Mouse (Mus musculus) spleen, adult 18-20 months (tissue): Measurements from ENCODE around the gene Dppa2.

ENCODE experiments used
- DNase-seq, 2 experiments: peaks; one replicate each; pipeline ENCODE4 v3.0.0; 2022; ENCODE audit warnings: mixed read lengths in 2 of 2

The Dppa2 gene

GRCm38 (mm10) chr16:48347246-48347645 lies 43.5 kb downstream of the Dppa2 start:
- DNase-seq = no peak

- no peak for DNase-seq
Observed at GRCm38 (mm10) chr16:48355716-48356115, 52.0 kb downstream of the Dppa2 start.

GRCm38 (mm10) chr16:48356417-48356816 lies 52.7 kb downstream of the Dppa2 start:
- no peak for DNase-seq

- no peak for DNase-seq
Observed at GRCm38 (mm10) chr16:48360887-48361286, 57.2 kb downstream of the Dppa2 start.

- no peak for DNase-seq
Observed at GRCm38 (mm10) chr16:48366801-48367200, 63.1 kb downstream of the Dppa2 start.

- no peak for DNase-seq
Observed at GRCm38 (mm10) chr16:48368096-48368495, 64.4 kb downstream of the Dppa2 start.
